Comparison of ENCODE assay signal across 9 mouse cellular contexts in genomic region chr9:108452911-108453310, GRCm38 (mm10). TPM values are rescaled to one million over a fixed set of nuclear protein-coding genes. Genes with fewer than 3 reads are reported as not detected.
A peak's percentile ranks its signal among the peaks of the same experiment; 100 is the strongest.
DNase-seq lines count a peak whose midpoint lies in the region; ATAC-seq and TF ChIP-seq lines count a peak whose summit lies in the region.
"Had no signal": no experiment of that assay in that cellular context is flagged by ENCODE, and none has a peak within 500 bp of the region (broad histone marks: within the 10 kb centered on the region; RNA-seq: fewer than 3 reads in every experiment).

No protein-coding gene starts in this region.

- H3K9me3 ChIP-seq in kidney, embryonic 15.5 days (replicated peaks) = no peaks in the 10 kb centered on the region
- no peaks in the 10 kb centered on the region for H3K9me3 ChIP-seq in limb, embryonic 10.5 days (replicated peaks)
- no peaks in the 10 kb centered on the region for H3K9me3 ChIP-seq in neural tube, embryonic 12.5 days

- no peaks in the 10 kb centered on the region for H3K27me3 ChIP-seq in kidney, embryonic 15.5 days
- H3K27me3 ChIP-seq in limb, embryonic 10.5 days (ENCODE audit: low read depth, poor library complexity, severe bottlenecking) = peaks cover 13% of the 10 kb centered on the region
- no peaks in the 10 kb centered on the region for H3K27me3 ChIP-seq in neural tube, embryonic 12.5 days (replicated peaks)

- H3K27ac ChIP-seq in kidney, embryonic 15.5 days = peak overlapping the region; percentile 81
- H3K27ac ChIP-seq in embryonic fibroblast, embryonic 13.5 days (ENCODE audit: insufficient read depth, low read length) = peak overlapping the region; percentile 16; the same call in 1 of the 2 replicates
- peak overlapping the region; percentile 84 for H3K27ac ChIP-seq in limb, embryonic 10.5 days
- H3K27ac ChIP-seq in neural tube, embryonic 12.5 days = no peak overlapping the region
- H3K27ac ChIP-seq: macrophage had no signal

- peak overlapping the region; percentile 67; the same call in 1 of the 2 replicates for H3K9ac ChIP-seq in kidney, embryonic 15.5 days
- peak overlapping the region; percentile 60 for H3K9ac ChIP-seq in neural tube, embryonic 12.5 days

- peaks cover 42% of the 10 kb centered on the region for H3K4me1 ChIP-seq in kidney, embryonic 15.5 days
- H3K4me1 ChIP-seq in embryonic fibroblast, embryonic 13.5 days (ENCODE audit: control insufficient read depth, insufficient read depth, low read length) = no peaks in the 10 kb centered on the region; the same call in 1 of the 2 replicates
- H3K4me1 ChIP-seq in limb, embryonic 10.5 days = peaks cover 44% of the 10 kb centered on the region
- H3K4me1 ChIP-seq in neural tube, embryonic 12.5 days = peaks cover 42% of the 10 kb centered on the region

- peaks cover 10% of the 10 kb centered on the region; the same call in 1 of the 2 replicates for H3K36me3 ChIP-seq in kidney, embryonic 15.5 days
- H3K36me3 ChIP-seq in limb, embryonic 10.5 days = peaks cover 5% of the 10 kb centered on the region; the same call in 1 of the 2 replicates
- H3K36me3 ChIP-seq in neural tube, embryonic 12.5 days = peaks cover 8% of the 10 kb centered on the region; the same call in 1 of the 2 replicates

- TF ChIP-seq CTCF in embryonic fibroblast, embryonic 13.5 days (IDR thresholded peaks at IDR 0.05; ENCODE audit: borderline replicate concordance, insufficient read depth, low read length) = no peak

- no peak for ATAC-seq in kidney, embryonic 15.5 days (replicated peaks; ENCODE audit: low FRiP score)
- ATAC-seq in neural tube, embryonic 12.5 days (ENCODE audit: low FRiP score, low read depth) = no peak

- TF ChIP-seq POLR2A in embryonic fibroblast, embryonic 13.5 days (IDR thresholded peaks at IDR 0.05; ENCODE audit: low read depth, low read length) = no peak

- WGBS in kidney, embryonic 15.5 days = 43% methylated on average over 6 of the region's 6 CpGs
- 56% methylated on average over 6 of the region's 6 CpGs for WGBS in limb, embryonic 10.5 days
- 58% methylated on average over 6 of the region's 6 CpGs for WGBS in neural tube, embryonic 12.5 days

- H3K4me2 ChIP-seq in kidney, embryonic 15.5 days = peak overlapping the region; percentile 98
- peak overlapping the region; percentile 74 for H3K4me2 ChIP-seq in neural tube, embryonic 12.5 days (replicated peaks)

- no peak for DNase-seq in kidney, adult 9 months
- DNase-seq in limb, embryonic 10.5 days (ENCODE audit: low spot score) = no peak
- no peak for DNase-seq in left cerebral cortex, adult 9 months (ENCODE audit: low spot score in 2 of 2)
- DNase-seq in spleen, adult 18-20 months = no peak
- no peak for DNase-seq in spleen, postnatal 36 days (ENCODE audit: low spot score in 2 of 2)

- peak overlapping the region; percentile 69 for H3K4me3 ChIP-seq in kidney, embryonic 15.5 days (replicated peaks)
- peak overlapping the region; percentile 1; the same call in 1 of the 2 replicates for H3K4me3 ChIP-seq in embryonic fibroblast, embryonic 13.5 days (ENCODE audit: insufficient read depth, low read length)
- peak overlapping the region; percentile 71 for H3K4me3 ChIP-seq in limb, embryonic 10.5 days
- peak overlapping the region; percentile 49 for H3K4me3 ChIP-seq in neural tube, embryonic 12.5 days

RNA-seq across cellular contexts. Expression of gene Ccdc71, which starts 7.4 kb away (rescaled TPM):
- 61.6 and 62.9 TPM in 2 replicates for polyA plus RNA-seq in kidney, embryonic 15.5 days (2015; fragmentation: Nextera tagmentation; extraction: Ambion mirVana)
- 18.3 and 19.8 TPM in 2 replicates for polyA plus RNA-seq in embryonic fibroblast, embryonic 13.5 days (2011; ENCODE audit: insufficient read length, low read depth, missing spikeins)
- 62.8 and 65.8 TPM in 2 replicates for polyA plus RNA-seq in limb, embryonic 10.5 days (2016; fragmentation: Nextera tagmentation; extraction: Ambion mirVana)
- polyA plus RNA-seq in neural tube, embryonic 12.5 days (2016; fragmentation: Nextera tagmentation; extraction: Ambion mirVana) = 44.8 and 49.4 TPM in 2 replicates

RNA-seq across cellular contexts. Expression of gene Klhdc8b, which starts 8.5 kb away (rescaled TPM):
- 31.0 and 37.8 TPM in 2 replicates for polyA plus RNA-seq in kidney, embryonic 15.5 days (2015; fragmentation: Nextera tagmentation; extraction: Ambion mirVana)
- 6.5 and 8.3 TPM in 2 replicates for polyA plus RNA-seq in embryonic fibroblast, embryonic 13.5 days (2011; ENCODE audit: insufficient read length, low read depth, missing spikeins)
- polyA plus RNA-seq in limb, embryonic 10.5 days (2016; fragmentation: Nextera tagmentation; extraction: Ambion mirVana) = 10.9 and 17.8 TPM in 2 replicates
- polyA plus RNA-seq in neural tube, embryonic 12.5 days (2016; fragmentation: Nextera tagmentation; extraction: Ambion mirVana) = 51.1 and 63.4 TPM in 2 replicates

RNA-seq across cellular contexts. Expression of gene BC048562, which starts 16.6 kb away (rescaled TPM):
- not detected in 2 replicates for polyA plus RNA-seq in kidney, embryonic 15.5 days (2015; fragmentation: Nextera tagmentation; extraction: Ambion mirVana)
- polyA plus RNA-seq in embryonic fibroblast, embryonic 13.5 days (2011; ENCODE audit: insufficient read length, low read depth, missing spikeins) = not detected in 2 replicates
- not detected in 2 replicates for polyA plus RNA-seq in limb, embryonic 10.5 days (2016; fragmentation: Nextera tagmentation; extraction: Ambion mirVana)
- polyA plus RNA-seq in neural tube, embryonic 12.5 days (2016; fragmentation: Nextera tagmentation; extraction: Ambion mirVana) = not detected in 2 replicates
- polyA plus RNA-seq: macrophage had no signal

RNA-seq across cellular contexts. Expression of gene Ccdc36, which starts 24.6 kb away (rescaled TPM):
- polyA plus RNA-seq in kidney, embryonic 15.5 days (2015; fragmentation: Nextera tagmentation; extraction: Ambion mirVana) = 1.6 TPM in 2 replicates
- polyA plus RNA-seq in embryonic fibroblast, embryonic 13.5 days (2011; ENCODE audit: insufficient read length, low read depth, missing spikeins) = 0.22 TPM in 1 of 2 replicates, not detected in the other
- polyA plus RNA-seq in limb, embryonic 10.5 days (2016; fragmentation: Nextera tagmentation; extraction: Ambion mirVana) = 1.1 and 1.3 TPM in 2 replicates
- 0.80 and 0.84 TPM in 2 replicates for polyA plus RNA-seq in neural tube, embryonic 12.5 days (2016; fragmentation: Nextera tagmentation; extraction: Ambion mirVana)
- polyA plus RNA-seq: macrophage had no signal

RNA-seq across cellular contexts. Expression of gene Lamb2, which starts 26.6 kb away (rescaled TPM):
- 48.8 and 56.6 TPM in 2 replicates for polyA plus RNA-seq in kidney, embryonic 15.5 days (2015; fragmentation: Nextera tagmentation; extraction: Ambion mirVana)
- 118 and 152 TPM in 2 replicates for polyA plus RNA-seq in embryonic fibroblast, embryonic 13.5 days (2011; ENCODE audit: insufficient read length, low read depth, missing spikeins)
- polyA plus RNA-seq in limb, embryonic 10.5 days (2016; fragmentation: Nextera tagmentation; extraction: Ambion mirVana) = 19.7 and 31.6 TPM in 2 replicates
- polyA plus RNA-seq in neural tube, embryonic 12.5 days (2016; fragmentation: Nextera tagmentation; extraction: Ambion mirVana) = 28.6 and 29.4 TPM in 2 replicates

Comparison
In these comparisons a context has a peak if more than half of its experiments do, and no peak if none do; other contexts are left out.
1. H3K4me3 ChIP-seq: peak in every context shown above with its lines; median percentile 71 in limb, embryonic 10.5 days; 69 in kidney, embryonic 15.5 days; 49 in neural tube, embryonic 12.5 days; 1 in embryonic fibroblast, embryonic 13.5 days.